Mouse (Mus musculus) adrenal gland, postnatal 4 days (tissue): ENCODE measurements around the gene Spin4. TPM values are rescaled to one million over a fixed set of nuclear protein-coding genes. Genes with fewer than 3 reads are reported as not detected.

ENCODE experiments used
- DNase-seq, 2 experiments: peaks; one replicate each; pipeline ENCODE4 v3.0.0; 2021 to 2022; ENCODE audit warnings: low spot score in 2 of 2, mixed read lengths in 2 of 2
- long read RNA-seq, 2 experiments: library from polyadenylated mRNA; stranded (forward); transcript quantifications; one replicate each; pipeline ENCODE4 v2.0.0; 2021
- total RNA-seq, 2 experiments: library from RNA; stranded (reverse); gene quantifications; 2 replicates each; pipeline ENCODE4 v1.2.3; 2021

The Spin4 gene
- 1 to 10 TPM; 4.5 to 5.1 TPM for total RNA-seq
- long read RNA-seq, experiment 1 = 0 reads
- long read RNA-seq, experiment 2, full-length matches to known transcripts = 7 of 7 reads
- long read RNA-seq, experiment 2, partial matches to known transcripts = 0 of 7 reads
- long read RNA-seq, experiment 2, other reads (novel, unspliced or antisense) = 0 of 7 reads

DNA sequence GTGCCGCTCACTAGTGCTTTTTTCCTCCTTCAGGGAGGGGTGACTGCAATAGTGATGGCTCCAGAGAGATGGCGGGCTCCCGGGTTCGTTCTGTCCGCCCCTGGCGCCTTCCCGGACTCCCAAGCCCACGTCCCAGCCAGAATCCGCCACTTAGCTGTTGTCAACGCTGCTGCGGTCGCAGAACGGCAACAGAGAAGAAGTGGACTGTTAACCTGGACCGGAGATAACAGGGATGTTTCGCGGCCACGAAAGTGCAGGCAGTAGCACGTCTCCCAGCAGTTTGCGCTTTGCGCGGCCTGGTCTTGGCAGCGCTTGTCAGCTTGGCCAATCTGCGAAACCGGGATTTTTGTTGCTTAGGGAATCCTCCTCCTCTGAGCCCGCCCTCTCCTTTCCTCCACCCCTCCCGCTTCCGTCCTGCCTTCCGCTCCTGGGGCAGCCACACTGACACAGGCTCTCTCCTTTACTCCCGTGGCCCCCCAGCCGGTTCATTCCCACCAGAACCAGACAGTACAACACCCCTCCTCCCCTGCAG lies at the start of gene Spin4:
TSS of gene Spin4 (minus strand) at position 322 of the 532 bp plus-strand sequence.
- peak; percentile 18 to 41 for DNase-seq

DNA sequence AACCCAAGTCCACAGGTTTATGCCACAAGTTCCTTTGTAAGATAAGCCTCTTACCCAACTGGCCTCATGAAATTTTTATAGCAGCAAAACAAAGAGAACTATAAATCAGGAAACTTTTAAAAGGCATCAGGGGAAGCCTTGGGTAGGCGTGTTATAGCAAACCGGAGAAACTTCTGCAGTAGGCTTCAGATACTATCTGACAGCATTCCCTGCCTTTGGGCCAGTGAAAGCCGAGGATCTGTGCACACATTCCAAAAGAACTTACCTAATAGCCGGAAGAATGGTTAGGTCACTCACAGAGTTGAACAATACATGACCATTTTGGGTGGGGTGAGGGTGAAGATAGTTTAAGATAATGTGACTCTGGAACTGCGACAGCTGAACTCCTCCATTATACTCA lies 1.4 kb upstream of the Spin4 start:
- DNase-seq = no peak

DNA sequence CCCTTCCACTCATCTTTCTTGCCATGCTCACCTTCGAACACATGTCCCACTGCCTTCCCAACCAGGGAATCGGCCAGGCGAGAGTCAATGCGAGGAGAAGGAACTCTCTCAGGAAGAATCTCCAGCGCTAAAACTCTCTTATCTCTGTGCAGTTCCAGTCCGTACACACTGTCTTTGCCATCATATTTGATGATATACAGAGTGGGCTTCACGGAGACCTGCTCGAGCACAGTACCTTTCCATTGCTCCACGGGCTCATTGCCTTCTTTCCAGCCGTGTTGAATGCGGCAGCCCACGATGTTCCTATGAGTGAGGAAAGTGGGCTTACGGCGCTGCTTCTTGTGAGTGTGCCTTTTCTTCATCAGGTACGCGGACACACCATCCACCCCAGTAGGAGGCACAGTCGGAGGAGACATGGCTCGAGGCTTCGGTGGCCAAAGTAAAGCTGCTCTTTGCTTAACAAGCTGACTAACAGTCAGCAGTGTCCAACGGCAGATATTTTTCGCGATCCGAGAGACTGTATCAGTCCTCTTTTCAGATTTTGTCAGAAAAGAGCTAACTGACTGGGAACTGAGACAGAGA lies 612 bp downstream of the Spin4 start:
- peak in 1 of 2 experiments; percentile 2 for DNase-seq

DNA sequence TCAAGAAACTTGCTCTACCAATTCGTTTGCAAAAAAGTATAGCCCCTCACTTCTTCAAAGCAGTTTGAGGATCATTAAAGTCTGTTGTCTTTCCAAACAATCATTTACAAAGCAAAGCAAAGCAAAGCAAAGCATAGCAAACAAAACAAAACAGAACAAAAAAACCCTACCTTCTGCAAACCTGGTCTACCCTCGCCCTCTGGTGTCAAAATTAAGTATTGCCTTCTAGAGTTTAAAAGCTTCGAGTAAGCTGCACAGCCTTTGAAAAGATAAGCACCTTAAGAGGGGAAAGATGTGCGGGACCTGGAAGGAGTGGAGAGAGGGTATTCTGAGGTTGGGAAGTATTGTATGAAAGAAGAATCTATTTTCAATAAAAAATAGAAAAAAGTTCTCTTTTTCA lies 14.4 kb downstream of the Spin4 start:
- no peak for DNase-seq

DNA sequence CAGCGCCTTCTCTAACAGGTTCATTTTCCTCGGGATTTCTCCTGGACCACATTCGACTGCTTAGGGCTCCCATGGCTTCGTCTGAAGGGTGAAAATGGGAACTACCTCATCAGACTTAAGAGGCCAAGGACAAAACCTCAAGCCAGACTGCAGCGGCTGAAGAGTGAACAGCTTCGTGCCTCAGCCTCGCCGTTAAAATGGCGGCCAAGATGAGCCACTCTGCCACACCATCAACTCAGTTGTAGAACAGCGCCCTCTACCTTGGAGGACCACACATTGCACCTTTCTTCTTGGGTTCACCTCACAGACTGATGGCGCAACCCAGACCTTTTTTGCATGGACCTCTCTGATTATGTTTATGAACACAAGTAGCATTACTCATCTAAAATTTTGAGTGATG lies 27.6 kb downstream of the Spin4 start:
- DNase-seq = no peak

DNA sequence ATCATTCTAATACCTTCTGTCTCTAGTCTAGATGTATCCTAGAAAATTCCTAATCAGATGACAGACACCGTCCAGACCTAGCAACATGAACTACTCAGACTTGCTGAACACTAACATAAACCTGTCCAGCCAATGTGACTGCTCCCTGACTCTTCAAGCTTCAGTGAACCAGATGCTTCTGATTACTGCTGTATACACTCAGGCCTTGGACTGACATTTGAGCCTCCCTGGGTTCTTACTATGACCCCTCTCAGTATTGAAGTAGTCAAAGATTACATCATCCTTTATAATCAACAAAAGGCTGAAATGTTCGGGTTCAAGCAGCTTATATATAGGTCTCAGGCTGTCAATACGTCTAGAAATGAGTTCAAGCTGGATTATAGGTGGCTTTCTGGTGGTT lies 32.4 kb downstream of the Spin4 start:
- DNase-seq = no peak

DNA sequence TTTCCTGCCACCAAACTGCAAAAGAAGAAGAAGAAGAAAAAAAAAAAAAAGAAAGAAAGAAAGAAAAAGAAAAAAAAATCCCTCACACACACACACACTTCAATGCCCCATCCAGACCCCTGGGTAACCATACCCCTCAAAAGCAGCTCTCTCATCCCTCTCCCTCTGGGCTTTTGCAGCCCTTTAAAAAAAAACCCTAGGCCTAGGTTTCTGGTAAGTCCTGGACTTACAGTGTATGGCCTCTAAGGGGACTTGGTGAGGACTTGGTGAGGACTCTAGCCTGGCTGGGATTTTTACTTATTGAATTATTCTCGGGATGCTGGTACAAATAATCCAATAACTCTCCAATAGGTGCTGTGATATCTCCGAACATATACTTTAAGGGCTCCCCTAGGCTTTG lies 35.6 kb downstream of the Spin4 start:
- DNase-seq = no peak

DNA sequence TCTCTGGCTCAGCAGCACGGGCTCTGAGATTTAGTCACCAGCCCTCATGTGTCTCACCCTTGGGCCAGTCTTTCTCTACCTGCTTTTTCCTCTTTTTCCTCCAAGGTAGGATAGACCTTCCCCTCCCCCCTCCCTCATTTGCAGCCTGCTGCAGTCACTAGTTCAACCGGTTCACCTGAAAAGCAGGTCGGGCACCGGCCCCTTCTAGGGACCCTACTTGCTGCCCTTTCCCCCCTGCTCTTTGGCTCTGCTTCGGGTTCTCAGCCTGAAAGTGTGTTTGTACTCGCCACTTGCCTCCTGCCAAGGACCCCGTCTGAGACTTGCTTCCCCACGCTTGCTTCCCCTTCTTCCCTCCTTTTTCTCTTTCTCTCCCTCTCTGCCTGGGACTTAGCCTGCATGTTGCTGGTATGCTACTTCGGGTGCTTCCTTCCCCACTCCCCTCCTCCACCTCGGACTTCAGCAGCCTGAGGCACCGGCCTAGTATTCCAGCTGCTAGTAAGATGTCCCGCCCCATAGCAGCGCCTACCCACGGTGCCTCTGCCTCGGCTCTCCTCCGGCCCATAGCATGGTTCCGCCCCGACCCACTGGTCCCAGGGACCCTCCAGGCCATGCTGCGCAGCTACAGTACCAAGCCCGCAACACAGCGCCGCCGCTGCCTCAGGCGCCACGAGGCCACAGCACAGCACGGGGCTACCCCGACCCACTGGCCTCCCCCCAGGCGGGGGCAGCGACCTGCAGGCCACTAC lies 36.2 kb downstream of the Spin4 start:
- no peak for DNase-seq

Other genes starting within 250 kb of the Spin4 start
- 10 to 100 TPM; 18.2 to 20.9 TPM for gene Arhgef9, start 170.2 kb upstream of the Spin4 start, total RNA-seq